Mouse (Mus musculus): ENCODE measurements around the gene Fam207a. TPM values are rescaled to one million over a fixed set of nuclear protein-coding genes. Genes with fewer than 3 reads are reported as not detected.

Fam207a gene
- polyA plus RNA-seq, 1 experiment from 2014 or later = 41.8 TPM

- H3K9ac ChIP-seq = no peak overlapping the region
- no peak overlapping the region for H3K27ac ChIP-seq
- H3K9me3 ChIP-seq = no peaks in the 10 kb centered on the region
- no peaks in the 10 kb centered on the region for H3K36me3 ChIP-seq
- 76% methylated on average over 7 of the region's 7 CpGs for WGBS
- ATAC-seq (ENCODE audit: low FRiP score) = no peak
- peaks cover 6% of the 10 kb centered on the region for H3K4me1 ChIP-seq (replicated peaks)
- no peak overlapping the region for H3K4me3 ChIP-seq
- no peak overlapping the region for H3K4me2 ChIP-seq
- peaks cover 11% of the 10 kb centered on the region for H3K27me3 ChIP-seq
Observed at GRCm38 (mm10) chr10:77523321-77523720, 7.7 kb upstream of the Fam207a start.

GRCm38 (mm10) chr10:77522746-77523145 is 7.2 kb upstream of the Fam207a start:
- Histone ChIP-seq H3K27me3 (peaks cover 11% of the 10 kb centered on the region), H3K4me2 (peak overlapping the region; percentile 58), H3K36me3 (no peaks in the 10 kb centered on the region), H3K9ac (peak overlapping the region; percentile 65), H3K27ac (no peak overlapping the region), H3K4me1 (replicated peaks) (peaks cover 6% of the 10 kb centered on the region), H3K9me3 (no peaks in the 10 kb centered on the region), H3K4me3 (peak overlapping the region; percentile 27)
- no peak for ATAC-seq (ENCODE audit: low FRiP score)
- WGBS = 64% methylated on average over 12 of the region's 12 CpGs

GRCm38 (mm10) chr10:77522021-77522731 is 6.6 kb upstream of the Fam207a start:
- no peaks in the 10 kb centered on the region for H3K36me3 ChIP-seq
- no peak for ATAC-seq (ENCODE audit: low FRiP score)

GRCm38 (mm10) chr10:77520497-77520896 is 4.9 kb upstream of the Fam207a start:
- peaks cover 18% of the 10 kb centered on the region for H3K4me1 ChIP-seq (replicated peaks)
- no peak overlapping the region for H3K27ac ChIP-seq
- no peaks in the 10 kb centered on the region for H3K9me3 ChIP-seq
- H3K4me2 ChIP-seq = no peak overlapping the region
- no peak overlapping the region for H3K4me3 ChIP-seq
- H3K36me3 ChIP-seq = no peaks in the 10 kb centered on the region
- peaks cover 11% of the 10 kb centered on the region for H3K27me3 ChIP-seq
- 91% methylated on average over 5 of the region's 5 CpGs for WGBS
- H3K9ac ChIP-seq = no peak overlapping the region
- ATAC-seq (ENCODE audit: low FRiP score) = no peak

More at GRCm38 (mm10) chr10:77522021-77522731, 6.6 kb upstream of the Fam207a start:
- peak overlapping the region; percentile 58 for H3K4me2 ChIP-seq
- H3K9me3 ChIP-seq = no peaks in the 10 kb centered on the region
- H3K27ac ChIP-seq = no peak overlapping the region
- H3K27me3 ChIP-seq = peaks cover 11% of the 10 kb centered on the region
- 16% methylated on average over 18 of the region's 18 CpGs for WGBS
- H3K4me3 ChIP-seq = peak overlapping the region; percentile 27
- H3K4me1 ChIP-seq (replicated peaks) = peaks cover 9% of the 10 kb centered on the region
- peak overlapping the region; percentile 65 for H3K9ac ChIP-seq

- H3K4me3 ChIP-seq = no peak overlapping the region
- H3K27ac ChIP-seq = no peak overlapping the region
- no peaks in the 10 kb centered on the region for H3K9me3 ChIP-seq
- no peak overlapping the region for H3K9ac ChIP-seq
- no peak for ATAC-seq (ENCODE audit: low FRiP score)
- peaks cover 28% of the 10 kb centered on the region for H3K4me1 ChIP-seq (replicated peaks)
- 81% methylated on average over 3 of the region's 3 CpGs for WGBS
- peaks cover 11% of the 10 kb centered on the region for H3K27me3 ChIP-seq
- H3K4me2 ChIP-seq = no peak overlapping the region
- H3K36me3 ChIP-seq = peaks cover 2% of the 10 kb centered on the region
Observed at GRCm38 (mm10) chr10:77519191-77519590, 3.6 kb upstream of the Fam207a start.

GRCm38 (mm10) chr10:77517801-77518200 is 2.2 kb upstream of the Fam207a start:
- H3K27me3 ChIP-seq = peaks cover 6% of the 10 kb centered on the region; the same call in 1 of the 2 replicates
- H3K27ac ChIP-seq = no peak overlapping the region
- H3K9me3 ChIP-seq = no peaks in the 10 kb centered on the region
- WGBS = 90% methylated on average over 5 of the region's 5 CpGs
- no peak overlapping the region for H3K4me2 ChIP-seq
- H3K36me3 ChIP-seq = peaks cover 14% of the 10 kb centered on the region
- H3K4me3 ChIP-seq = no peak overlapping the region
- peaks cover 30% of the 10 kb centered on the region for H3K4me1 ChIP-seq (replicated peaks)
- ATAC-seq (ENCODE audit: low FRiP score) = no peak
- no peak overlapping the region for H3K9ac ChIP-seq

GRCm38 (mm10) chr10:77517066-77517620 is 1.6 kb upstream of the Fam207a start:
- no peak overlapping the region for H3K27ac ChIP-seq
- no peaks in the 10 kb centered on the region for H3K9me3 ChIP-seq
- H3K4me3 ChIP-seq = no peak overlapping the region
- H3K36me3 ChIP-seq = peaks cover 21% of the 10 kb centered on the region
- peaks cover 25% of the 10 kb centered on the region for H3K4me1 ChIP-seq (replicated peaks)
- WGBS = 17% methylated on average over 20 of the region's 20 CpGs
- 0 out of 2 replicates have a peak, but pooled peaks have one; percentile 18 for ATAC-seq (ENCODE audit: low FRiP score)
- no peak overlapping the region for H3K4me2 ChIP-seq
- peaks cover 5% of the 10 kb centered on the region; the same call in 1 of the 2 replicates for H3K27me3 ChIP-seq
- no peak overlapping the region for H3K9ac ChIP-seq

- 49% methylated on average over 14 of the region's 14 CpGs for WGBS
- Histone ChIP-seq H3K9me3 (no peaks in the 10 kb centered on the region), H3K4me2 (peak overlapping the region; percentile 88), H3K9ac (peak overlapping the region; percentile 93), H3K4me3 (peak overlapping the region; percentile 65), H3K27ac (peak overlapping the region; percentile 86), H3K4me1 (replicated peaks) (peaks cover 24% of the 10 kb centered on the region), H3K27me3 (peaks cover 3% of the 10 kb centered on the region; the same call in 1 of the 2 replicates), H3K36me3 (peaks cover 28% of the 10 kb centered on the region)
- 0 out of 2 replicates have a peak, but pooled peaks have one; percentile 25 for ATAC-seq (ENCODE audit: low FRiP score)
Observed at GRCm38 (mm10) chr10:77516379-77516951, 880 bp upstream of the Fam207a start.

- no peaks in the 10 kb centered on the region for H3K27me3 ChIP-seq
- 83% methylated on average over 15 of the region's 15 CpGs for WGBS
- H3K4me2 ChIP-seq = no peak overlapping the region
- H3K27ac ChIP-seq = 0 out of 2 replicates have a peak overlapping the region, but pooled peaks have one; percentile 40
- H3K4me1 ChIP-seq (replicated peaks) = peaks cover 36% of the 10 kb centered on the region
- no peak for ATAC-seq (ENCODE audit: low FRiP score)
- peak overlapping the region; percentile 46; the same call in 1 of the 2 replicates for H3K9ac ChIP-seq
- H3K9me3 ChIP-seq = no peaks in the 10 kb centered on the region
- peaks cover 78% of the 10 kb centered on the region for H3K36me3 ChIP-seq
- no peak overlapping the region for H3K4me3 ChIP-seq
Observed at GRCm38 (mm10) chr10:77510225-77510982, 5.2 kb downstream of the Fam207a start.

- ATAC-seq (ENCODE audit: low FRiP score) = peak; percentile 82
- peaks cover 80% of the 10 kb centered on the region for H3K36me3 ChIP-seq
- peak overlapping the region; percentile 46; the same call in 1 of the 2 replicates for H3K9ac ChIP-seq
Observed at GRCm38 (mm10) chr10:77509403-77510187, 6.0 kb downstream of the Fam207a start.

GRCm38 (mm10) chr10:77508744-77509143 is 6.8 kb downstream of the Fam207a start:
- Histone ChIP-seq H3K36me3 (peaks cover 78% of the 10 kb centered on the region), H3K27ac (no peak overlapping the region), H3K9ac (no peak overlapping the region), H3K4me2 (no peak overlapping the region), H3K4me1 (replicated peaks) (peaks cover 23% of the 10 kb centered on the region), H3K4me3 (no peak overlapping the region), H3K9me3 (no peaks in the 10 kb centered on the region), H3K27me3 (no peaks in the 10 kb centered on the region)
- 93% methylated on average over 3 of the region's 3 CpGs for WGBS
- no peak for ATAC-seq (ENCODE audit: low FRiP score)

More at GRCm38 (mm10) chr10:77509403-77510187, 6.0 kb downstream of the Fam207a start:
- WGBS = 43% methylated on average over 12 of the region's 12 CpGs
- Histone ChIP-seq H3K4me3 (no peak overlapping the region), H3K4me2 (no peak overlapping the region), H3K4me1 (replicated peaks) (peaks cover 30% of the 10 kb centered on the region), H3K9me3 (no peaks in the 10 kb centered on the region), H3K27me3 (no peaks in the 10 kb centered on the region), H3K27ac (0 out of 2 replicates have a peak overlapping the region, but pooled peaks have one; percentile 40)

All from hindbrain, embryonic 13.5 days (tissue).